Mouse (Mus musculus): Measurements from ENCODE around the gene Dyrk4.

DNA sequence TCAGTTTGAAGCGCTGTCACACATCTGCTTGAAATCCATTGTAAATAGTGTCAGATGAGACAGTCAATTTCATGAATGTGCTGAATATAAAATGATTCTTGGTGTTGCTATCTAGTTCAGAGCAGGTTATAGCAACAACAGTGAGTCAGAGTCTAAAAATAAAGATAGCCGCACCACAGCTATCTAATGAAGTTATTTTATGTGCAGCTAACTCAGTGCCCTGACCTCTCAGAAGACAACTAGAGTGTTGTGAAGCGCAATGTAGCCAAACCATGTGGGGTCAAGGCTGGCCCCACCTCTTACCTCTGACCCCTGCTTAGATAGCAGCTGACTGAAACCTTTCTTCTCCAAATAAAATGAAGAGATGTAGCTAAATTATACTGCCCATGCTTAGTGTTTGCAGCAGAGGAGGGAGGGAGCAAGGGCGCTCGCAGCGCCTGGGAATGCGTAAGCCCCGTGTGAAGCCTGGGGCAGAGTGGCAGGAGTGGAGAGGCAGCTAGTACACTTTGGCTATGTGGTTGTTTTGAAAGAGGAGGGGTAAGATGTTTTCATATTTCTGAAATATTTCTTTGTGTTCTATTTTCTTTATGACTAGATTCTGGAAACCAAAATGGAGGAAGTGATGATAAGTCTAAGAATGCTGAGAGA, 39.9 kb upstream of the Dyrk4 start:
- TF ChIP-seq EP300 (IDR thresholded peaks at IDR 0.05) = no peak
- no peak for TF ChIP-seq CTCF (IDR thresholded peaks at IDR 0.05)
